Mouse (Mus musculus) megakaryocyte, adult 5-6 weeks (primary cell): ENCODE data around the gene Nkpd1. TPM values are rescaled to one million over a fixed set of nuclear protein-coding genes. Genes with fewer than 3 reads are reported as not detected.
A peak's percentile ranks its signal among the peaks of the same experiment; 100 is the strongest.

Source experiments
- ATAC-seq: 2 replicates; pipeline ENCODE4 v1.8.0; 2016; ENCODE audit warnings: mild to moderate bottlenecking, inconsistent platforms; ENCODE audit not compliant: poor library complexity, severe bottlenecking
- total RNA-seq, 2 experiments: library from RNA; stranded (forward) in 1 of 2; stranded (reverse) in 1 of 2; fragments of 153-499, 151-499 nt in 1 of 2; fragments of 221-1000, 200-1000 nt in 1 of 2; gene quantifications; 2 replicates each; pipeline versions ENCODE4 v1.2.3 to v1.2.4; 2015 to 2017

Gene Nkpd1
- total RNA-seq (2015) (0.23 TPM in 1 of 2 replicates, not detected in the other), total RNA-seq (2017) (not detected in 2 replicates)

- peak; percentile 41 for ATAC-seq
Measured at GRCm38 (mm10) chr7:19517652-19518365, at the start of gene Nkpd1. TSS of gene Nkpd1 (plus strand) at chr7:19517838.

GRCm38 (mm10) chr7:19468279-19468678 lies 49.4 kb upstream of the Nkpd1 start:
- ATAC-seq, result 0 out of 2 replicates have a peak, but pooled peaks have one; percentile 28

- no peak for ATAC-seq
Measured at GRCm38 (mm10) chr7:19469404-19469803, 48.2 kb upstream of the Nkpd1 start.

GRCm38 (mm10) chr7:19470308-19470707 lies 47.3 kb upstream of the Nkpd1 start:
- ATAC-seq, result no peak

- peak; percentile 78 for ATAC-seq
Measured at GRCm38 (mm10) chr7:19472403-19472802, 45.2 kb upstream of the Nkpd1 start.

- ATAC-seq, result peak; percentile 77
Measured at GRCm38 (mm10) chr7:19473875-19474443, 43.7 kb upstream of the Nkpd1 start.

GRCm38 (mm10) chr7:19477084-19477483 lies 40.6 kb upstream of the Nkpd1 start:
- no peak for ATAC-seq

GRCm38 (mm10) chr7:19477624-19478384 lies 39.8 kb upstream of the Nkpd1 start:
- no peak for ATAC-seq

- no peak for ATAC-seq
Measured at GRCm38 (mm10) chr7:19483281-19483680, 34.4 kb upstream of the Nkpd1 start.

GRCm38 (mm10) chr7:19485488-19485887 lies 32.1 kb upstream of the Nkpd1 start:
- ATAC-seq, result no peak

GRCm38 (mm10) chr7:19486549-19486948 lies 31.1 kb upstream of the Nkpd1 start:
- no peak for ATAC-seq

- no peak for ATAC-seq
Measured at GRCm38 (mm10) chr7:19489525-19489924, 28.1 kb upstream of the Nkpd1 start.

- peak; percentile 38 for ATAC-seq
Measured at GRCm38 (mm10) chr7:19491731-19492130, 25.9 kb upstream of the Nkpd1 start.

GRCm38 (mm10) chr7:19494751-19495474 lies 22.7 kb upstream of the Nkpd1 start:
- ATAC-seq, result no peak

GRCm38 (mm10) chr7:19495521-19496213 lies 22.0 kb upstream of the Nkpd1 start:
- ATAC-seq, result no peak

GRCm38 (mm10) chr7:19496214-19496555 lies 21.5 kb upstream of the Nkpd1 start:
- ATAC-seq, result peak; percentile 72

GRCm38 (mm10) chr7:19498326-19498725 lies 19.3 kb upstream of the Nkpd1 start:
- ATAC-seq, result no peak

- peak; percentile 41 for ATAC-seq
Measured at GRCm38 (mm10) chr7:19500420-19501363, 16.9 kb upstream of the Nkpd1 start.

GRCm38 (mm10) chr7:19501658-19502057 lies 16.0 kb upstream of the Nkpd1 start:
- ATAC-seq, result no peak
